Mouse (Mus musculus) bone marrow, adult 2 months (tissue): ENCODE results near the gene Dpy19l3.

ENCODE experiments used
- CTCF ChIP-seq: fragments of 200-500 bp; IDR thresholded peaks from 2 replicates; pipeline ENCODE4 v1.5.1; 2011; ENCODE audit warnings: low read length, control low read depth; ENCODE audit not compliant: control insufficient read depth, insufficient read depth
- POLR2A ChIP-seq: fragments of 200-500 bp; IDR thresholded peaks from 2 replicates; pipeline ENCODE4 v1.6.1; 2011; ENCODE audit warnings: low read depth, mild to moderate bottlenecking, control low read depth, low read length, borderline replicate concordance; ENCODE audit not compliant: control insufficient read depth

DNA sequence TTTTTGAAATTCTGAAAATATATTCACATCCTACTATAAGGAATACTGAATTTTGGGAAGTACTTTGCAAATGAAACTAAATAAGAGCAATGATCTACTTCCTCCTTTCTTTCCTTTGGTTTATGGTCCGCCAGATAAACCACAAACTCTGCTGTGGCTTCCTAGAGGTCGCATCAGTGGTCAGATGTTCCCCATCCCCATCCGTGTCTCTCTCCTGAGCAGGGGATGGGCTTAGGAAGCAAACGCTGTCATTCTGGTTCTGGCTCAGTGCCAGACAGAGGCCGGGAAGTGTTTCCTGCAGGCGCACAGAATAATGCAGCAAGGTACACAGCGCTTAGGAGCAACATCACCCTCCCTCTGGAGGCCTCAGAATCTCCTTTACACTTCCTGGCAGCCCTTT is 41.9 kb upstream of the Dpy19l3 start:
- no peak for TF ChIP-seq POLR2A
- no peak for TF ChIP-seq CTCF
